In the genomic region with DNA sequence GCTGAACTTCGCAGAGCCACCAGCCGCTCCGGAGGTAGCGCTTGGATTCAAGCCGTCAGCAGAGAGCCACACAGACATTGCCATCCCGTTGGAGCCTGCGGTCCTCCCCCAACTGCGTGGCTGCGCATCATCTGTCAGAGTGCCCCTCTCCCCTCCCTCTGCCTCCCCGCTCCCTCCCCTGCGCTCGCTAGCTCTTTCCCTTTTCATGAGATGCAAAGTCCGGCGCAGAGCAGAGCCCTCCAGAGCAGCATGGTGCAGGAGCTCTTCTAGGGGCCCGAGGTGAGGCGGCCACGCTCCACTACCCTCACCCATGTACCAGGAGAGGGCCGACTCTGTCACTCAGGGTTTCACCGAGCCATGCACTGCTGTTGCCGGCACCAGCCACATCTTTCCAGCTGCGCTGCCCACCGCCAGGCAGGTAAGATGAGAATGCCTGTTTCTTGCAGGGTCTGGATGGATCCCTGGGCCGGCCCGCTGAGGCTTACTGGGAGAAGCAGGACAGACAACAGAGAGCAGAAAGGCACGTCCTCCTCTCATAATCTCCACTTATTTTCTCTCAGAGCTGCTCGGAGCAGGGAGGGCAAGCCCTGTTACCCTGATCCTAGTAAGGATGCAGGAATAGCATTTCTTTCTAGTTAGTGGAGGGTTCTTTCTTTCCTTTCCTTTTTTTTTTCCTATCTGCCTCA, we compare ENCODE assay signal across 8 mouse cellular contexts. TPM values are rescaled to one million over a fixed set of nuclear protein-coding genes. Genes with fewer than 3 reads are reported as not detected.
A peak's percentile ranks its signal among the peaks of the same experiment; 100 is the strongest.
DNase-seq lines count a peak whose midpoint lies in the region; ATAC-seq lines count a peak whose summit lies in the region.

A gene (plus strand): TSS at position 88 of the 686 bp plus-strand sequence.

- no peaks in the 10 kb centered on the region for H3K9me3 ChIP-seq in neural tube, embryonic 14.5 days (ENCODE audit: control insufficient read depth, low read length)

- no peaks in the 10 kb centered on the region for H3K36me3 ChIP-seq in neural tube, embryonic 14.5 days (ENCODE audit: control insufficient read depth, insufficient read depth, low read length)

- ATAC-seq in neural tube, embryonic 14.5 days (ENCODE audit: low read depth): peak; percentile 87

- peak within 1 kb of the TSS; percentile 65 for H3K9ac ChIP-seq in neural tube, embryonic 14.5 days (replicated peaks; ENCODE audit: low read depth, low read length)

- H3K4me3 ChIP-seq in neural tube, embryonic 14.5 days (ENCODE audit: low read depth, low read length): peak within 1 kb of the TSS; percentile 44

- H3K4me2 ChIP-seq in neural tube, embryonic 14.5 days (ENCODE audit: low read depth, low read length): peak within 1 kb of the TSS; percentile 65

- H3K27me3 ChIP-seq in neural tube, embryonic 14.5 days (ENCODE audit: control insufficient read depth, insufficient read depth, low read length): no peaks in the 10 kb centered on the region

- intact Hi-C loops in left cerebral cortex, postnatal 4 days (cut with DNase I): no loop called here
- intact Hi-C loops in gastrocnemius, postnatal 14 days (cut with DNase I; ENCODE audit: low total_unique reads): no loop called here

- H3K27ac ChIP-seq in neural tube, embryonic 14.5 days (ENCODE audit: low read depth, low read length): peak within 1 kb of the TSS; percentile 84

- WGBS in neural tube, embryonic 14.5 days: 2% methylated on average over 26 of the region's 26 CpGs

- peak; percentile 38 for DNase-seq in kidney, postnatal 14 days
- no peak for DNase-seq in kidney, adult 18-20 months
- peak; percentile 87 for DNase-seq in cerebellum, adult 9-11 months
- peak; percentile 10 for DNase-seq in forelimb bud, embryonic 11.5 days (ENCODE audit: low read depth, low spot score)
- DNase-seq in left cerebral cortex, postnatal 4 days: peak; percentile 50
- no peak for DNase-seq in gastrocnemius, postnatal 4 days (ENCODE audit: low spot score in 2 of 2)
- DNase-seq in gastrocnemius, postnatal 14 days: no peak

- peaks cover 16% of the 10 kb centered on the region; the same call in 1 of the 2 replicates for H3K4me1 ChIP-seq in neural tube, embryonic 14.5 days (ENCODE audit: control insufficient read depth, insufficient read depth, low read length)

RNA-seq across cellular contexts. Expression of the gene that starts here (rescaled TPM):
- 10 to 100 TPM; 22.2 to 27.3 TPM for total RNA-seq in left cerebral cortex, postnatal 4 days (2021)
- 12.1 and 15.3 TPM in 2 replicates for polyA plus RNA-seq in neural tube, embryonic 14.5 days (2014; fragmentation: Nextera tagmentation; extraction: Ambion mirVana)
- total RNA-seq in gastrocnemius, postnatal 4 days (2021): 1 to 10 TPM; 2.1 to 2.5 TPM
- under 1 TPM; 0.31 to 0.68 TPM for total RNA-seq in gastrocnemius, postnatal 14 days (2021)

Comparison
In these comparisons a context has a peak if more than half of its experiments do, and no peak if none do; other contexts are left out.
1. RNA of the gene that starts here (total RNA-seq): 22.2 to 27.3 TPM in left cerebral cortex, postnatal 4 days; 2.1 to 2.5 TPM in gastrocnemius, postnatal 4 days and 0.31 to 0.68 TPM in gastrocnemius, postnatal 14 days; every median in the first group is over 4 times any median in the second.
2. DNase-seq: peak in kidney, postnatal 14 days (single experiment), cerebellum, adult 9-11 months (single experiment), forelimb bud, embryonic 11.5 days (single experiment) and left cerebral cortex, postnatal 4 days (single experiment); none in kidney, adult 18-20 months (single experiment), gastrocnemius, postnatal 4 days (0 of 2) and gastrocnemius, postnatal 14 days (single experiment).